Mouse (Mus musculus): ENCODE data around the gene Ube2h. TPM values are rescaled to one million over a fixed set of nuclear protein-coding genes. Genes with fewer than 3 reads are reported as not detected.
"Not testable (repeated sequence)": the region's sequence is repeated elsewhere in the genome, so short reads cannot be mapped to it uniquely, and the experiment has no call there.

Gene Ube2h
- total and polyA plus RNA-seq, 2 experiments from 2014 or later = 30.4 to 31.9 TPM

DNA sequence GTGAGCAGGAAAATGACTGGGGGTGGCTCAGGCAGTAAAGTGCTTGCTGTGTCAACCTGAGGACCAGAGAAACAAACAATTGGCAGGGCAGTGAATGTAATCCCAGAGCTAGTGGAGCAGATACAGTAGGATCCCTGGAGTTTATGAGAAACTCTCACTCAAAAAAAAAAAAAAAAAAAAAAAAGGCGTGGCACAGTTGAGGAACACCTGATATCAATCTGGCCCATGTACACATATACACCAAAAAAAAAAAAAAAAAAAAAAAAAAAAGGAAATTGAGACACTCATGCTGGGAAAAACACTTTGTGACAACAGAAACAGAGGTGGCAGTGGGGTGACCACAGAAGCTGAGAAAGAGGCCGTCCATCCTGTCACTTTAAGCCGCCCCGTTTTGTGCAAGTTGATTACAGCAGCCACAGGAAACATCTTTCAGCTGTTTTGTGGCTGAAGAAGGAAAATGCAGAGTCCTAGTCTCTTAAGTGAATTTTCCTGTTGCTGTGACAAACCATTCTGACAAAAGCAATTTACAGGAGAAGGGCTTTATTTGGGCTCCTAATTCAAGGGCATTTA, 21.7 kb upstream of the Ube2h start:
- peak overlapping the region; percentile 64 for H3K27ac ChIP-seq (ENCODE audit: low read depth)
- H3K36me3 ChIP-seq (replicated peaks; ENCODE audit: control insufficient read depth, insufficient read depth, low read length) = no peaks in the 10 kb centered on the region
- DNase-seq (ENCODE audit: low spot score) (no peak), ATAC-seq (ENCODE audit: insufficient read depth, low read depth) (no peak)
- TF ChIP-seq CTCF (IDR thresholded peaks at IDR 0.05; ENCODE audit: low read depth) = no peak
- no peak for TF ChIP-seq EP300 (IDR thresholded peaks at IDR 0.05; ENCODE audit: low read depth)
- no peak overlapping the region for H3K4me2 ChIP-seq (ENCODE audit: low read depth, low read length)
- no peaks in the 10 kb centered on the region for H3K4me1 ChIP-seq (ENCODE audit: control insufficient read depth, insufficient read depth)
- no peaks in the 10 kb centered on the region for H3K27me3 ChIP-seq (ENCODE audit: control insufficient read depth, insufficient read depth, low read length)
- no peak overlapping the region for H3K9ac ChIP-seq (replicated peaks; ENCODE audit: low read depth, low read length)
- no peak overlapping the region for H3K4me3 ChIP-seq (ENCODE audit: low read depth, low read length)
- H3K9me3 ChIP-seq (replicated peaks; ENCODE audit: control insufficient read depth, low read length) = no peaks in the 10 kb centered on the region
- WGBS = 55% methylated on average over 4 of the region's 4 CpGs

DNA sequence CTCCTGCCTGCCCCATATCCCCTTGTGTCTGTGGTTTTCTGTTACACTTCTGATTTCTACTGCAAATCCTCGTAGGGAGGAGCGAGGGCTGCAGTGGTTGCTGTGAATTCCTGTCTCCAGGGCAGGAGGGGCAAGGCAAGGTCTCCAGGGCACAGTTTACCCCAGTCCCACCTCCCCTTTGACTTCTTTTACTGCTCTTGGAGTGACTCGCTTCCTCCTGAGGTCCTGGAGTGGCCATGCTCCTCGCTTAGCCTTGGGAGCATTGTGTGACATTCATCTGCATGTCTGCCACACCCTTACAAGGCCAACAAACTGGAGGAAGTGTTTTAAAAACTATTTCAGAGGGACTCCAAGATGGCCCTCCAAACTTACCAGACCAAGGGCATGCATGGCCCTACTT, 16.7 kb upstream of the Ube2h start:
- no peaks in the 10 kb centered on the region for H3K9me3 ChIP-seq (replicated peaks; ENCODE audit: control insufficient read depth, low read length)
- WGBS = 62% methylated on average over 4 of the region's 4 CpGs
- DNase-seq (ENCODE audit: low spot score) (no peak), ATAC-seq (ENCODE audit: insufficient read depth, low read depth) (no peak)
- H3K9ac ChIP-seq (replicated peaks; ENCODE audit: low read depth, low read length) = no peak overlapping the region
- H3K27ac ChIP-seq (ENCODE audit: low read depth) = no peak overlapping the region
- TF ChIP-seq CTCF (IDR thresholded peaks at IDR 0.05; ENCODE audit: low read depth) = no peak
- TF ChIP-seq EP300 (IDR thresholded peaks at IDR 0.05; ENCODE audit: low read depth) = no peak
- no peaks in the 10 kb centered on the region for H3K27me3 ChIP-seq (ENCODE audit: control insufficient read depth, insufficient read depth, low read length)
- H3K4me3 ChIP-seq (ENCODE audit: low read depth, low read length) = no peak overlapping the region
- no peak overlapping the region for H3K4me2 ChIP-seq (ENCODE audit: low read depth, low read length)
- 0 out of 2 replicates have a peak, but pooled peaks cover 3% of the 10 kb centered on the region for H3K4me1 ChIP-seq (ENCODE audit: control insufficient read depth, insufficient read depth)
- no peaks in the 10 kb centered on the region for H3K36me3 ChIP-seq (replicated peaks; ENCODE audit: control insufficient read depth, insufficient read depth, low read length)

DNA sequence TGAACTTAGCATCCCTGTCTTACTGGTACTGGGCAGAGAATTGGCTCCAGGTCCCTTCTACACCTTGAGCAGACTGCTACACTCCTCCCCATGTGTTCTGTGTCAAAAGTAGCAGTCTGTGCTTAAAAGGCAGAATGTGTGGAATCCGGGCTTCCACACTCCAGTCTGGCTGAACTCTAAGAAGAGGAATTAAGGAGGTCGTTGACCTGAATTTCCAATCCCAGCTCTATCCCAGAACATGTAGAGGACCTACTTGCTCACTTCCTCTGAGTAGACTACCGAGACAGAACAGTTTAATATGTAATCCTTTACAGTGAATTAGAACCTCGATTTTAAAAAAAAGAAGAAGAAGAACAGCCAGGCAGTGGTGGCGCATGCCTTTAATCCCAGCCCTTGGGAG, 14.9 kb upstream of the Ube2h start:
- TF ChIP-seq EP300 (IDR thresholded peaks at IDR 0.05; ENCODE audit: low read depth) (no peak), CTCF (IDR thresholded peaks at IDR 0.05; ENCODE audit: low read depth) (no peak)
- no peak for DNase-seq (ENCODE audit: low spot score)
- Histone ChIP-seq H3K27me3 (ENCODE audit: control insufficient read depth, insufficient read depth, low read length) (no peaks in the 10 kb centered on the region), H3K9ac (replicated peaks; ENCODE audit: low read depth, low read length) (no peak overlapping the region), H3K4me2 (ENCODE audit: low read depth, low read length) (no peak overlapping the region), H3K36me3 (replicated peaks; ENCODE audit: control insufficient read depth, insufficient read depth, low read length) (no peaks in the 10 kb centered on the region), H3K4me1 (ENCODE audit: control insufficient read depth, insufficient read depth) (0 out of 2 replicates have a peak, but pooled peaks cover 3% of the 10 kb centered on the region), H3K27ac (ENCODE audit: low read depth) (no peak overlapping the region), H3K4me3 (ENCODE audit: low read depth, low read length) (no peak overlapping the region), H3K9me3 (replicated peaks; ENCODE audit: control insufficient read depth, low read length) (no peaks in the 10 kb centered on the region)
- 60% methylated on average over 5 of the region's 5 CpGs for WGBS
- ATAC-seq (ENCODE audit: insufficient read depth, low read depth) = no peak

DNA sequence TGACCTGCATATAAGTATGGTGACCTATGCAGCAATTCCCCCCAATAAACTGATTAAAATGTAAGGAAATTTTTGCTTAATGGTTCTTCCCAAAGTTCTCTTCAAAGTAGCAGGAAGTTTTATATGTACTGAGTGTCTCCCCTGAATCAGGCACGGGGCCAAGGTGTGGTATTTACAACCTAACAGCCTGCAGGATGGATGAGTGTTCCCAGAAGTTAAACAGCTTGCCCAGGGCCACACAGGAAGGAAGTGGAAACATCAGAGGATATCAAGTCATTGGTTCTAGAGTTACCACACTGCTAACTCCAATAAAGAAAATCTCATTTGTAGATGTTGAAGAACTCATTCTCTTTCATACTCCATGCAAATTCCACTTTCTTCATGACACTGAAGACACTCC, 7.7 kb upstream of the Ube2h start:
- Histone ChIP-seq H3K27ac (ENCODE audit: low read depth) (no peak overlapping the region), H3K27me3 (ENCODE audit: control insufficient read depth, insufficient read depth, low read length) (no peaks in the 10 kb centered on the region), H3K9me3 (replicated peaks; ENCODE audit: control insufficient read depth, low read length) (no peaks in the 10 kb centered on the region; the same call in 1 of the 2 replicates), H3K4me2 (ENCODE audit: low read depth, low read length) (no peak overlapping the region), H3K4me3 (ENCODE audit: low read depth, low read length) (no peak overlapping the region), H3K9ac (replicated peaks; ENCODE audit: low read depth, low read length) (no peak overlapping the region), H3K36me3 (replicated peaks; ENCODE audit: control insufficient read depth, insufficient read depth, low read length) (no peaks in the 10 kb centered on the region), H3K4me1 (ENCODE audit: control insufficient read depth, insufficient read depth) (0 out of 2 replicates have a peak, but pooled peaks cover 8% of the 10 kb centered on the region)
- WGBS = 48% methylated on average over 1 of the region's 1 CpGs
- no peak for TF ChIP-seq CTCF (IDR thresholded peaks at IDR 0.05; ENCODE audit: low read depth)
- no peak for TF ChIP-seq EP300 (IDR thresholded peaks at IDR 0.05; ENCODE audit: low read depth)
- no peak for ATAC-seq (ENCODE audit: insufficient read depth, low read depth)
- DNase-seq (ENCODE audit: low spot score) = no peak

DNA sequence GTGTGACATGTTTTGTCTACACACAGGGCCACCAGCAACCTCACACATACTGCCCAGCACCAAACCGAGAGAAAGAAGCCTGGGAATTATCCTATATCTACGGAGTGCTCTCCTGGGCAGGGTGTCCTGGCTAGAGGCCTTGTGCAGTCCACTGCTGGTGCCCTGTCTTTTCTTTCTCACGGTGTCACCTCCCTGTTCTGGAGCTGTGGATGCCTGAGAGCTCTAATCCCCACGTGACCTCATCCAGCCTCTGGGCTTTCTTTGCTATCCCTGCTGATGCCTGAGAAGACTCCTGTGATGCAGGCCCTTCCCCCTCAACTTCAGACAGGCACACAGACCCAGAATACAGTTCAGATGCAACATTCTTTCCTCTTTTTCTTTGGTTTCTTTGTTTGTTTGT, 4.4 kb upstream of the Ube2h start:
- DNase-seq (ENCODE audit: low spot score) (no peak), ATAC-seq (ENCODE audit: insufficient read depth, low read depth) (no peak)
- no peak overlapping the region for H3K4me3 ChIP-seq (ENCODE audit: low read depth, low read length)
- no peaks in the 10 kb centered on the region for H3K27me3 ChIP-seq (ENCODE audit: control insufficient read depth, insufficient read depth, low read length)
- H3K27ac ChIP-seq (ENCODE audit: low read depth) = no peak overlapping the region
- no peak for TF ChIP-seq EP300 (IDR thresholded peaks at IDR 0.05; ENCODE audit: low read depth)
- TF ChIP-seq CTCF (IDR thresholded peaks at IDR 0.05; ENCODE audit: low read depth) = no peak
- 38% methylated on average over 4 of the region's 4 CpGs for WGBS
- no peak overlapping the region for H3K9ac ChIP-seq (replicated peaks; ENCODE audit: low read depth, low read length)
- H3K4me1 ChIP-seq (ENCODE audit: control insufficient read depth, insufficient read depth) = peaks cover 11% of the 10 kb centered on the region; the same call in 1 of the 2 replicates
- no peaks in the 10 kb centered on the region for H3K36me3 ChIP-seq (replicated peaks; ENCODE audit: control insufficient read depth, insufficient read depth, low read length)
- H3K4me2 ChIP-seq (ENCODE audit: low read depth, low read length) = no peak overlapping the region
- no peaks in the 10 kb centered on the region; the same call in 1 of the 2 replicates for H3K9me3 ChIP-seq (replicated peaks; ENCODE audit: control insufficient read depth, low read length)

DNA sequence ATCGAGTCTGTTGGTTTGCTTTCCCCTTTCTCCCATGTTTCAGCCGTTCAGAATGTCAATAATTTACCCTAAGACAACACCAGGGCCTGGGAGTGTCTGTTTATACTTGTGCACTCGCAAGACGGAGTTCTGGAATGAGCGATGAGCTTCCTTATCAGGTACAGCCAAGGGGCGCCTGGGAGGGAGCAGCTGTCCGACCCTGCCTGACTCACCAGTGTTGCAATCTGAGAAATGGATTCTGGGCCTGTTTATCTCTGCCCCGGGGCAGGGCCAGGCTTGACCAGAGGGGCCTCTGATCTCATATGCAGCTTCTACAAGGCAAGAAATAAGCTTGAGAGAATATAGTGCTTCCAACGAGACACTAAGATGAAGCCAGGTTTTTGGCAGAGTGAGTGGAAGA, 3.4 kb upstream of the Ube2h start:
- Histone ChIP-seq H3K4me1 (ENCODE audit: control insufficient read depth, insufficient read depth) (peaks cover 11% of the 10 kb centered on the region; the same call in 1 of the 2 replicates), H3K4me3 (ENCODE audit: low read depth, low read length) (no peak overlapping the region), H3K36me3 (replicated peaks; ENCODE audit: control insufficient read depth, insufficient read depth, low read length) (no peaks in the 10 kb centered on the region), H3K9ac (replicated peaks; ENCODE audit: low read depth, low read length) (no peak overlapping the region), H3K9me3 (replicated peaks; ENCODE audit: control insufficient read depth, low read length) (no peaks in the 10 kb centered on the region), H3K4me2 (ENCODE audit: low read depth, low read length) (no peak overlapping the region), H3K27me3 (ENCODE audit: control insufficient read depth, insufficient read depth, low read length) (no peaks in the 10 kb centered on the region), H3K27ac (ENCODE audit: low read depth) (0 out of 2 replicates have a peak overlapping the region, but pooled peaks have one; percentile 17)
- WGBS = 18% methylated on average over 9 of the region's 9 CpGs
- ATAC-seq (ENCODE audit: insufficient read depth, low read depth) (no peak), DNase-seq (ENCODE audit: low spot score) (peak; percentile 40)
- TF ChIP-seq EP300 (IDR thresholded peaks at IDR 0.05; ENCODE audit: low read depth) = no peak
- no peak for TF ChIP-seq CTCF (IDR thresholded peaks at IDR 0.05; ENCODE audit: low read depth)

DNA sequence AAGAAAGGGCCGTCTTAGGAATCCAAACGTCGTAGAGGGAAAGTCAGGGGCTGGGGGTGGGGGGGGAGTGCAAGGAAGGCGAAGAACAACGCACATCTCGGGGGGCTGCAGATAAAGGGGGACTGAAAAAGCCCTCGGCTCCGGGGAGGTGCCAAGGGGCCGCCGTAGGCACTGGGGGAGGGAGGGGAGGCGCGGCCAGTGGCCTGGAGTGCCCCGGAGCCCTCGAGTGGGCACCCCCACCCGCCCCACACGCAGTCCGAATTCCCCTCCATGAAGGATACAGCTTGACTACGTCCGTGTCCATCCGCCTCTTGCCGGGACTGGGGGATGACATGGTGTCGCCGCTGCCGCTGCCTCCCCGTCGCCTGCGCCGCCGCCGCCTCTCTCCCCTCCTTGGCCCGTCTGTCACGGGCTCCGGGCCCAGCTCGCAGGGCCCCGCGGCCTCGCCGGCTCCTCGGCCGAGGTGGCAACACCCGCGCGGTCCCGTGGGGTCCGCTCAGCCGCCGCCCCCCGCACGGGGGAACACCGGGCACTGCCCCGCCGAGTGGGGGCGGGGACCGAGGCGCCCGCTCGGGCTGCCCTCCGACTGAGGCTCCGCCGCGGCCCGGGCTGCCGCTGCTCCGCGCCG, 454 bp downstream of the Ube2h start:
- Histone ChIP-seq H3K4me3 (ENCODE audit: low read depth, low read length) (peak overlapping the region; percentile 78), H3K27ac (ENCODE audit: low read depth) (peak overlapping the region; percentile 98), H3K4me1 (ENCODE audit: control insufficient read depth, insufficient read depth) (peaks cover 31% of the 10 kb centered on the region), H3K4me2 (ENCODE audit: low read depth, low read length) (peak overlapping the region; percentile 67), H3K9ac (replicated peaks; ENCODE audit: low read depth, low read length) (peak overlapping the region; percentile 82)
- peak; percentile 50 for ATAC-seq (ENCODE audit: insufficient read depth, low read depth)
- not testable (repeated sequence) for H3K27me3 ChIP-seq (ENCODE audit: control insufficient read depth, insufficient read depth, low read length); DNase-seq (ENCODE audit: low spot score); H3K9me3 ChIP-seq (replicated peaks; ENCODE audit: control insufficient read depth, low read length); H3K36me3 ChIP-seq (replicated peaks; ENCODE audit: control insufficient read depth, insufficient read depth, low read length)
- whole genome bisulfite sequencing = under 1% methylated on average over 31 of the region's 66 CpGs
